Mouse (Mus musculus) CD8-positive naive resting alpha-beta T cell, adult 2 months (primary cell): ENCODE results near the gene Cdk11b.
A peak's percentile ranks its signal among the peaks of the same experiment; 100 is the strongest.

ENCODE experiments used
- DNase-seq, 2 experiments: peaks; one replicate each; pipeline ENCODE4 v3.0.0; 2022; ENCODE audit warnings: low read depth in 2 of 2, low spot score in 2 of 2

The Cdk11b gene

GRCm38 (mm10) chr4:155624338-155625291 lies at the start of gene Cdk11b:
TSS of gene Cdk11b (plus strand) at chr4:155624854.
- peak; percentile 94 for DNase-seq

DNA sequence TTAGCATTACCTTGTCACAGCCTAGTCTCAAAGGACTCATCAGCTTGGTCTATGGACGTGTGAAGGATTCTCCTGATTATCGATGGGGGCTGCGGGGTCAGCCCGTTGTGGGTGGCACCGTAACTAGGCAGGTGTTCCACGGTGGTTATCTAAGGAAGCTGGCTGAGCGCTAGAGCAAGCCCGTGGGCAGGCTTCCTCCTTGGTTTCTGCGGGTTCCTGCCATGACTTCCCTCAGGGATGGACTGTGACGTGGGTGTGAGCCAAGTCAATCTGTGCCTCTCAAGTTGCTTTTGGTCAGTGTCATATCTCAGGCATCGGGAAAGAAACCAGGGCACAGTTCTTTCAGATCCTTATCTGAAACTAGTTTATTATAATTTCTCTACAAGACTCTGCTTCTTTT lies 49.7 kb upstream of the Cdk11b start:
- DNase-seq: no peak

DNA sequence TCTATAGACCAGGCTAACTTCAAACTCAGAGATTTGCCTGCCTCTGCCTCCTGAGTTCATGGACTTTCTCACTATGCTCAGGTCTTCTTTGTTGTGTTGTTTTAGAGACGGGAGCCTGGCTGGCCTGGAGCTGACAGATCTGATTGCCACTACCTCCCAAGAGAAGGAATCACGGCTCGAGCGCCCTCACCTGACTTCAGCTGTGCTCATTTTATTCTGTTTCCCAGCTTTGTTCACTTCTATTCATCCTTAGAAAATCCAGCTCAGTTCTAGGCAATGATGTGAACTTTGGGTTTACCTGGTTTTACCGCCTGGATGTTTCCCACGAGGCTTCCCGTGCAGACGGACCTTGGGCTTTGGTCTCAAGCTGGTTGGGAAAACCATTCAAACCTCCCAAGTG lies 49.1 kb upstream of the Cdk11b start:
- DNase-seq: no peak

GRCm38 (mm10) chr4:155577132-155577531 lies 47.5 kb upstream of the Cdk11b start:
- no peak for DNase-seq

DNA sequence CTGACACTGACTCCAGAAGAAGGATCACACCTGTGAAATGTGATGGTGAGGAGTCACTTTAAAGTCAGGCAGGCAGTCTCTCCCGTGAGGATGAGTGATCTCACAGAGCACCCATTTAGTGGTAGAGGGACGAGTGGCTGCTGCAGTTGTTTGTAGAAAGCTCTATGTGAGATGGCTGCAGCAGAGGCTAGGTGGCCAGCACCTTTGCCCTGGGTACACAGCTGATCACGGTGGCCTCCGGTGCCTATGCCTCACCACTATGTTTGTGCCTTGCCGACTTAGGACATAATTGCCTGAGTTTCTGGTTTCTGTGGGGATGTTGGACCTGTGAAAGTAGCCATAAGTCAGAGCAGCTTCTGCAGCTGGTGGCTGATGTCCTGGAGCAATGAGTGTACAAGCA lies 46.9 kb upstream of the Cdk11b start:
- DNase-seq: no peak

GRCm38 (mm10) chr4:155578336-155579125 lies 46.1 kb upstream of the Cdk11b start:
- DNase-seq: no peak

DNA sequence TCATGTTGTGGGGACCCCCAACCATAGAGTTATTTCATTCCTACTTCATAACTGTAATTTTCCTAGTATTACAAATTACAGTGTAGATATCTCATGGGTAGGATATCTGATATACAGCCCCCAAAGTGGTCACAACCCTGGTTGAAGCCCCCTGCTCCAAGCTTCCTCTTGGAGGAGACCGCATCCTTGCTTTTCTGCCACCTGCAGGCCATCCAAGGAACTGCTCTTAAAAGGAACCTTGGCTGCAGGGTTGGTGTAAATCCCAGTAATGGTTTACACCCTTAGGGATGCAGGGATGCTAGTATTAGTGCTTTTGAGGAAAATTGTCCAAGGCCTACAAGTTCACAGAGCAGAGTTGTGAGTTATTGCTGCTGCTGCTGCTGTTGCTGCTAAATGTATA lies 44.2 kb upstream of the Cdk11b start:
- DNase-seq: peak in 1 of 2 experiments; percentile 49

DNA sequence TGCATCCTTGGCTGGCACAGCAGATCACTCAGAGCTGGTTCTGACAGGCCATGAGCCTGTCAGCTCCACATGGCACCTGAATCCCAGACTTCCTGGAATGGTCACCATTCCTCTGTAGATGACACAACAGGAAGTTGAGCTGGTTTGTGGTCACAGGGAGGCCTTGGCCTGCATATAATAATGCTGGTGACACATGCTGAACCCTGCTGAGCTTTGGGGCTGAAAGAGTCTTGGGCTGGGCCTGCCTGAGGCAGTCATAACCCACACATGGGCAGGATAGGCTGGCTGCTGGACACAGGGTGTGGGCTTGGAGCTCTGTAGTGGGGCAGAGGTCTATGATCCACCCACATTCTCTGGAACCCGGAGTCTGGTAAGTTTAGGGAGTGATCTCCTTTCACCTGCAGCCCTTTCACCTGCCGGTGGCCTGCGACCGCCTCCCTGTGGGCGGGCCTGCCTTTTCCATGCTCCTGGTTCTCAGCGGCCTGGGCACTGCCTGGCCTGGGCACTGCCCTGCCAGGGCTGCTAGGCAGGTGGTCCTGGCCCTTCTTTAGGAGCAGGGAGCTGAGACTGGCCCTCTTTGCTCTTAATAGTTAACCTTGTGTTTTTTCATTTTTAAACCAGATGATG lies 42.3 kb upstream of the Cdk11b start:
- no peak for DNase-seq

DNA sequence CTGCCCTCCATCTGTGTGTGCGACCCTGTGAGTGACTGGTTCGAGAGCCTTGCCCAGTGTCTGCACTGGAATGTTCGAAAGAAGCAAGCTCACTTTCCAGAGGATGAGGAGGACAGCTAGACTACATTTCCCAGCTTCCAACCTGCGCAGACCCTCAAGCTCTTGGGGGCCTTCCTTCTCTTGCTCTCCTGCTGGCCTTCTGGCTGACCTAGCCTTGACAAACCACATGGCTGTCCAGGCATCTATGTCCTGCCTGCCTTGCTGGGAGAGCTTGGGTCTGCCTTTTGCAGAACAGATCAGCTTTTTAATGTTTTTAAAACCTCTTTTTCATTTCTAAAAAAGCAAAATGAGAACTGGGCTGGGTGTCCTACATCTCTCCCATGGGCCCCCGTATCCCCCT lies 35.3 kb upstream of the Cdk11b start:
- DNase-seq: no peak

- no peak for DNase-seq
Measured at GRCm38 (mm10) chr4:155591012-155591719, 33.5 kb upstream of the Cdk11b start.

GRCm38 (mm10) chr4:155593780-155594179 lies 30.9 kb upstream of the Cdk11b start:
- no peak for DNase-seq

DNA sequence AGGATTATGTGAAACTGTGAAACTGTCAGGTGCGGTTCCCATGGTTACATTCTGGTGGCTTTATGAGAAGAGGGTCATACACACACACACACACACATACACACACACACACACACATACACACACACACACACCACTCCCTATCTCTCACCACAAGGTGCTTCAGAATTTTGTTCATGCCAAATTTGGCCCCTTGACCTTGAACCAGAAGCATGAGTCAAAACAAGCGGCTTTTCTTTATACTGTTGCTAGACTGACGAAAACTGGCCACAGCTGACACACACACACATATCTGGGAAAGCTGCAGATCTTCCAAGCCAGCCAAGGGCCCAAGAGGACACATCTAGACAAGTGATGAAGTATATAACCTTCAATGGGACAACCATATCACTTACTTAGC lies 28.9 kb upstream of the Cdk11b start:
- no peak for DNase-seq

- DNase-seq: no peak
Measured at GRCm38 (mm10) chr4:155596606-155597005, 28.0 kb upstream of the Cdk11b start.

GRCm38 (mm10) chr4:155598536-155598935 lies 26.1 kb upstream of the Cdk11b start:
- DNase-seq: no peak

DNA sequence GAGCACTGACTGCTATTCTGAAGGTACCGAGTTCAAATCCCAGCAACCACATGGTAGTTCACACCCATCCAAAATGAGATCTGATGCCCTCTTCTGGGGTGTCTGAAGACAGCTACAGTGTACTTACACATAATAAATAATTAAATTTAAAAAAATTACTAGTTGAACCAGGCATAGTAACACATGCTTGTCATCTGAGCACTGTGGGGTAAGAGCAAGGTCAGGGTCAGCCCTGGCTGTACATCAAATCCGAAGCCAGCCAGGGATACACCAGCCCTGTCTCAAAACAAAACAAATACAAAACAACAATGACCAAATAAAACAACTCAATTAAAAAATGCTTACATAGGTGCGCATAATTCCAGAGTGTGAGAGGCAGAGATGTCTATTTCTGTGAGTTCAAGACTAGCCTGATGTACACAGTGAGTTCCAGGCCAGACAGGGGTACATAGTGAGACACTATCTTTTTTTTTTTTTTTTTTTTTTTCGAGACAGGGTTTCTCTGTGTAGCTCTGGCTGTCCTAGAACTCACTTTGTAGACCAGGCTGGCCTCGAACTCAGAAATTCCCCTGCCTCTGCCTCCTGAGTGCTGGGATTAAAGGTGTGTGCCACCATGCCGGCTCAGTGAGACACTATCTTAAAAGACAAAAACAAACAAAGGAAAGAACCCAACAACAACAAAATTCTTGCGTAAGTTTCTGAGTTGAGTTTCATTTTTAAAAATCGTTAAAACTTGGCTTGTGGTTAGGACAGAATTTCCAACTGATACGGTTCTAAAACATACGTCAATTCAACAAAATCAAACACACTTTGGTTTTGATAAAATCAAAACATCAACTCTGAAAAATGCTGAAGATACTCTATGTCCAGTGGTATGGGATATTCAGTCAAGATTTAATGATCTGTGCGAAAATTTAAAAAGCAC lies 24.5 kb upstream of the Cdk11b start:
- DNase-seq: peak in 1 of 2 experiments; percentile 11

DNA sequence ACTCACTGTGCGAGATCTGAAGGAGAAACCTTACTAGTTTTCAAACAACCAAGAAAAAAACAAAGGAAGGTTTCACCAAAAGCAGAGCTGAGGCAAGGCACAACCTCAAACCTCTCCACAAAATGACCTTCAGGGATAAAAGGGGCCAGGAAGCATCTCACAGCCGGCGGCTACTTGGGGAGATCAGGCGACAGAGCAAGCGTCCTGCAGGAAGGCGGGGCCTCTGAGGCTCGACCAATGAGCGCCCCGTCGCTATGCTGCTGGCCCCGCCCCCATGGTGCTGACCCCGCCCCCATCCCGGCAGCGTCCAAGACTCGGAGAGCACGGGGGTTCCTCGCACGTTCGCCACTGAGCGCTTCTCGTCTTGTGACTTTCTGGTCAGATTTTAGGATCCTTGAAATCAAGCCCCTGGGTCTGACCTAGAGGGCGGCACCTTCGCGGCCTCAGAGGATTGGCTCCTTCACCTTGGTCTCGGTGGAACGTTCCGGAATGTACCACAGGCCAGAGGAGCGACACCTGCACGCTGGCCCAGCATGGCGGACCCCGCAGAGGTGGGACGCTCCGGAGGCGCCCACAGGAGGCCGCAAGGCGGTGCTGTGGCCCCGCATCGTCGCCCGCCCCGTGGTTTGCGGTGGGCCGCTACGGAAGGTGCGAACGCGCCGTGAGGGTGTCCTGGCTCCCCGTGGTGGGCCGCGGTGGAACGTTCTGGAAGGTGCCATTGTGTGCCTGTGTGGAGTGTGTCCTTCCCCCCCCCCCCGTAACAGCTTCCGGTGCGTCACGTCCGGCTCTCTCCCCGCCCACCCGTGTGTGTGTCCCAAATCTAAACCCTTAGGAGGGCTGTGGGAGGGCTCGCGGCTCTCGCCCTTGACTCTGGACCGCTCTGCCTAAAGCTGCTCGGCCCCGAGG lies 23.3 kb upstream of the Cdk11b start, which contains the start of gene Slc35e2:
Slc35e2 (plus strand) TSS at position 326 of the 906 bp plus-strand sequence.
- peak; percentile 86 to 94 for DNase-seq

- no peak for DNase-seq
Measured at GRCm38 (mm10) chr4:155601997-155602456, 22.6 kb upstream of the Cdk11b start.

GRCm38 (mm10) chr4:155602753-155603152 lies 21.9 kb upstream of the Cdk11b start:
- DNase-seq: no peak

- peak in 1 of 2 experiments; percentile 28 for DNase-seq
Measured at GRCm38 (mm10) chr4:155603801-155604200, 20.9 kb upstream of the Cdk11b start.
